Mouse (Mus musculus): ENCODE data around the gene Slco3a1. TPM values are rescaled to one million over a fixed set of nuclear protein-coding genes. Genes with fewer than 3 reads are reported as not detected.

Gene Slco3a1
- polyA plus RNA-seq, 1 experiment from 2014 or later, result 10.4 TPM

DNA sequence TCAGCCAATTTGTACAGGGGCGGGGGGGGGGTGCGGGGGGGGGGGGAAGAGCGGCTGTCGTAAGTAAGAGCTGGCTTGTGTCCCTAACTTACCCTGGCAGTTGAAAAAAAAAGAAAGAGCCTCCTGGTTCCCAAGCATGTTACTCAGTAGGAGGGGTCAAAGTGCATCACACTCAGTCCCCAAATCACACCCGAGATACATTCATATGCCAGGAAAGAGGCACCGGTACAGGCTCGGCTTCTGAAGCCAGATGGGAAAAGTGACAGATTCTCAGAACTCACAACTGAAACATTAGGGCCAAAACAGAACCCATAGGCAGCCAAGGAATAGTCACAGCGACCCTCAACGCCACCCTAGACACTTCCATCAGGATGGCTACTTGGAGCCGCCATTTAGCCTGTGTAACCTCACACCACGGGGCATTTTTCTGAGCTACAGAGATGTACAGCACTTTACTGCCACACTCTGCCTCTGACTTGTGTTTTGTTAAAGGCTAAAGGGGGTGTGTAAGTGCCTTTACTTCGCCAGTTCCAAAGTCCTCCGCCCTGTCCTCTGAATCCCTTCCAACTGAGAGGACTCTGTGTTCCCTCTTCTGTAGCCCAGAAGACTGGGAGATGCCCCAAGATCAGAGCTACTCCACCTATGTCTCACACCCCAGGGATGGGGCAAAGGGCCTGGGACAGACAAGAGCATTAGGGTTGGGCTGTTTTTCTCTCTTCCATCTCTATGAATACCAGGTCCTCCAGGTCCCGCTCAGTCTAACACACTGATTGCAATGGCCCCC lies 179.2 kb downstream of the Slco3a1 start:
- H3K4me1 ChIP-seq (replicated peaks; ENCODE audit: control insufficient read depth, insufficient read depth, low read length), result no peaks in the 10 kb centered on the region
- no peak overlapping the region for H3K4me3 ChIP-seq (ENCODE audit: low read depth, low read length)
- no peak overlapping the region for H3K4me2 ChIP-seq (replicated peaks; ENCODE audit: low read depth, low read length)
- no peaks in the 10 kb centered on the region for H3K27me3 ChIP-seq (ENCODE audit: control insufficient read depth, insufficient read depth, low read length)
- no peak overlapping the region for H3K9ac ChIP-seq (ENCODE audit: low read depth, low read length)
- H3K36me3 ChIP-seq (ENCODE audit: control insufficient read depth, insufficient read depth, low read length), result no peaks in the 10 kb centered on the region
- WGBS, result 69% methylated on average over 13 of the region's 14 CpGs
- no peak overlapping the region for H3K27ac ChIP-seq (ENCODE audit: low read depth, low read length)
- ATAC-seq (ENCODE audit: low FRiP score), result no peak
- no peaks in the 10 kb centered on the region for H3K9me3 ChIP-seq (ENCODE audit: control insufficient read depth, low read length)
- DNase-seq (ENCODE audit: low spot score), result no peak

DNA sequence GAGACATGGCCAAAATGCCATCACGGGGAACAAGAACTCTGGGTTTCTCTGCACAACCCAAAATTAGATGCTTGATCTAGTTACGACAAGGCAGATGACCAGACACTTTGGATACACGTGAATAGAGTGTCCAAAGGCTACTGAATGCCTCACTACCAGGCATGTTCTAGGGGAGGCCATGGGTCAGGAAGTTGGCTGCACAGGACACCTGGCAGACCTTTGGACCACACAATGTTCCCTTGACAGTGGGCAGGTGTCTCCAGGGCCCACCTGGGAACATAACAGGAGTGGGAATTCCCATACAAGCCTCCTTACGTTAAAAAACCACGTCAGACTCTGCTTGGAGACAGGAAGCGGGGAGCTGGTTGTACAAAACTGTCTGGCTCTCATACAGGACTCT lies 181.5 kb downstream of the Slco3a1 start:
- Histone ChIP-seq H3K4me1 (replicated peaks; ENCODE audit: control insufficient read depth, insufficient read depth, low read length) (no peaks in the 10 kb centered on the region), H3K27ac (ENCODE audit: low read depth, low read length) (no peak overlapping the region), H3K9ac (ENCODE audit: low read depth, low read length) (no peak overlapping the region), H3K9me3 (ENCODE audit: control insufficient read depth, low read length) (no peaks in the 10 kb centered on the region), H3K4me3 (ENCODE audit: low read depth, low read length) (no peak overlapping the region), H3K4me2 (replicated peaks; ENCODE audit: low read depth, low read length) (no peak overlapping the region), H3K27me3 (ENCODE audit: control insufficient read depth, insufficient read depth, low read length) (no peaks in the 10 kb centered on the region), H3K36me3 (ENCODE audit: control insufficient read depth, insufficient read depth, low read length) (no peaks in the 10 kb centered on the region)
- ATAC-seq (ENCODE audit: low FRiP score) (no peak), DNase-seq (ENCODE audit: low spot score) (no peak)
- WGBS, result 91% methylated on average over 6 of the region's 6 CpGs

DNA sequence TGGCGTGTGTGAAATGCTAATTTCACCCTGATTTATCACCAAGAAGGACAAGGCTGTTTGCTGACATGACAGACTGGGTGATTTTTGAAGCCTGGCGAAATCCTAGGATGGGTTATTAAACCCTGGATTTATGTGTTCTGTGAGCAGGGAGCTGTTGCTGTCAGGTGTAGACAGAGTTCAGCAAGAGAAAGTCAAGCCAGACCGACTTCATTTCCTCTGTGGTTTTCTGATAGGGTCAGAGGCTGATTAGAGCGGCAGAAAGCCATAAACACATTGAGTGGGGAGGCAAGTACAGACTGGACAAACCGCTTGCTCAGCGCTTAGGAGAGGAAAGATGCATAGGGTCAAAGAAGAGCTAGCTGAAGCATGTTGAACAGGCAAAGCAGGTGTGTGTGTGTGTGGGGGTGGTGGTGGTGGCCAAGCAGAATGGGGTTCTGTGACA lies 182.4 kb downstream of the Slco3a1 start:
- no peak overlapping the region for H3K4me3 ChIP-seq (ENCODE audit: low read depth, low read length)
- H3K36me3 ChIP-seq (ENCODE audit: control insufficient read depth, insufficient read depth, low read length), result no peaks in the 10 kb centered on the region
- H3K4me2 ChIP-seq (replicated peaks; ENCODE audit: low read depth, low read length), result no peak overlapping the region
- no peak for DNase-seq (ENCODE audit: low spot score)
- WGBS, result 75% methylated on average over 6 of the region's 6 CpGs
- no peak overlapping the region for H3K9ac ChIP-seq (ENCODE audit: low read depth, low read length)
- no peaks in the 10 kb centered on the region for H3K27me3 ChIP-seq (ENCODE audit: control insufficient read depth, insufficient read depth, low read length)
- H3K9me3 ChIP-seq (ENCODE audit: control insufficient read depth, low read length), result no peaks in the 10 kb centered on the region
- H3K27ac ChIP-seq (ENCODE audit: low read depth, low read length), result no peak overlapping the region
- ATAC-seq (ENCODE audit: low FRiP score), result no peak
- H3K4me1 ChIP-seq (replicated peaks; ENCODE audit: control insufficient read depth, insufficient read depth, low read length), result no peaks in the 10 kb centered on the region; the same call in 1 of the 2 replicates

DNA sequence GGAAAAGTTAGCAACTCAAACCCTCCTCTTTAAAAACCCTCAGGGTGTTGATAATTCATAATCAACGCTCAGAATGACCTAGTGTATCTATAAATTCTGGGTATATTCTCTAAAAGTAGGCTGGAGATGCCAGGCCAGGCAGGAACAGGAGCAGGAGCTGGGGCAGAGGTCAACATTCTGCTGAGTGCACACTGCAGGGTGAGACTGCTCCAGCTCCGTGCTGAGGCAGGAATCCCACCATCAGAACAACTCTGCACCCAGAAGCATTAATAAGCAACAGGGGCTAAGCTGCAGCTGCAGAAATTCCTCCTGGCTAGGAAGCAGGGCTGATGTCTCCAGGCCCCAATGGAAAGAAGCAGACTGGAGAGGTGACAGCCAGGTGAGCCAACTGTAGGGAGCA lies 182.9 kb downstream of the Slco3a1 start:
- Histone ChIP-seq H3K27me3 (ENCODE audit: control insufficient read depth, insufficient read depth, low read length) (no peaks in the 10 kb centered on the region), H3K4me3 (ENCODE audit: low read depth, low read length) (no peak overlapping the region), H3K9ac (ENCODE audit: low read depth, low read length) (no peak overlapping the region), H3K36me3 (ENCODE audit: control insufficient read depth, insufficient read depth, low read length) (no peaks in the 10 kb centered on the region), H3K9me3 (ENCODE audit: control insufficient read depth, low read length) (no peaks in the 10 kb centered on the region), H3K27ac (ENCODE audit: low read depth, low read length) (no peak overlapping the region), H3K4me2 (replicated peaks; ENCODE audit: low read depth, low read length) (no peak overlapping the region), H3K4me1 (replicated peaks; ENCODE audit: control insufficient read depth, insufficient read depth, low read length) (no peaks in the 10 kb centered on the region; the same call in 1 of the 2 replicates)
- ATAC-seq (ENCODE audit: low FRiP score), result no peak
- 22% methylated on average over 2 of the region's 2 CpGs for WGBS
- no peak for DNase-seq (ENCODE audit: low spot score)

DNA sequence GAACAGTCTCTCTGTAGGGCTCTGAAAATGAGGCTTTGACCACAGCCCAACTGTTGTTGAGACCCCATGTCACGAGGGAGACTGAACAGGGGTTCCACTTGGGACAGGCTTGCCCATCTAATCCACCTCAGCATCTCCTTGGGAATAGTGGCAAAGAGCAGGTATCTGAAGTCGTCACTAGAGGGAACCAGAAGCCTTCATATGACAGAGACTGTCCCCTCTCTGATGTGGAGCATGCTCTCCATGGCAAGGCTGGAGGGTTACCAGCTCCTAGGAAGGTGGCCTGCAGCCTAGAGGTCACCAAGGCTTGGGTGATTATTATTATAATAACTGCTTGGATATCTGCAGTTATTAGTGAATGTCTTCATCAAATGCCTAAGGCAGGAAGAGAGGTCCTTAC lies 183.4 kb downstream of the Slco3a1 start:
- ATAC-seq (ENCODE audit: low FRiP score) (peak; percentile 68; the same call in 1 of the 2 replicates), DNase-seq (ENCODE audit: low spot score) (peak; percentile 56)
- no peaks in the 10 kb centered on the region for H3K9me3 ChIP-seq (ENCODE audit: control insufficient read depth, low read length)
- no peaks in the 10 kb centered on the region for H3K36me3 ChIP-seq (ENCODE audit: control insufficient read depth, insufficient read depth, low read length)
- no peak overlapping the region for H3K9ac ChIP-seq (ENCODE audit: low read depth, low read length)
- no peaks in the 10 kb centered on the region for H3K27me3 ChIP-seq (ENCODE audit: control insufficient read depth, insufficient read depth, low read length)
- H3K4me3 ChIP-seq (ENCODE audit: low read depth, low read length), result no peak overlapping the region
- H3K27ac ChIP-seq (ENCODE audit: low read depth, low read length), result no peak overlapping the region
- H3K4me2 ChIP-seq (replicated peaks; ENCODE audit: low read depth, low read length), result no peak overlapping the region
- H3K4me1 ChIP-seq (replicated peaks; ENCODE audit: control insufficient read depth, insufficient read depth, low read length), result no peaks in the 10 kb centered on the region; the same call in 1 of the 2 replicates
- 25% methylated on average over 2 of the region's 2 CpGs for whole genome bisulfite sequencing

DNA sequence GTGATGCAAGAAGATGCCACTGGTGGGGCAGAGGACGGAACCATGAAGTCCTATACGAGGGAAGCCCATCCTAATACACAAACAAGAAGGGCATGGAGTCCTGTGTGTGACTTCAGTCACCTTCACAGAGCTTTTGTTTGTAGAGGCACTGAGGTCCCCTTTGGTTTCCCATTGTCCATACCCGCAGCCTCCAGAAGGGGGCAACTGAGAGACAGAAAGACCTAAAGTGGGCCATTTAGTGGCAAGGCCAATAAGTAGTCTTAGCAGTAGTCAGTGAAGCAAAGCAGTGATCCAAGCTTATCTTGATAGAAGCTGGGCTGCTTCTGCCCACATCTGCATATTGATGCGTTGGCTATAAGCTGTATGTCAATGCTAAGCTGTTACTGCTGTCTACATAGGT lies 184.9 kb downstream of the Slco3a1 start:
- Histone ChIP-seq H3K36me3 (ENCODE audit: control insufficient read depth, insufficient read depth, low read length) (no peaks in the 10 kb centered on the region), H3K4me1 (replicated peaks; ENCODE audit: control insufficient read depth, insufficient read depth, low read length) (peaks cover 4% of the 10 kb centered on the region), H3K9ac (ENCODE audit: low read depth, low read length) (no peak overlapping the region), H3K27ac (ENCODE audit: low read depth, low read length) (no peak overlapping the region), H3K27me3 (ENCODE audit: control insufficient read depth, insufficient read depth, low read length) (no peaks in the 10 kb centered on the region), H3K4me3 (ENCODE audit: low read depth, low read length) (no peak overlapping the region), H3K9me3 (ENCODE audit: control insufficient read depth, low read length) (no peaks in the 10 kb centered on the region), H3K4me2 (replicated peaks; ENCODE audit: low read depth, low read length) (no peak overlapping the region)
- WGBS, result 71% methylated on average over 4 of the region's 4 CpGs
- ATAC-seq (ENCODE audit: low FRiP score), result no peak
- peak; percentile 62 for DNase-seq (ENCODE audit: low spot score)

DNA sequence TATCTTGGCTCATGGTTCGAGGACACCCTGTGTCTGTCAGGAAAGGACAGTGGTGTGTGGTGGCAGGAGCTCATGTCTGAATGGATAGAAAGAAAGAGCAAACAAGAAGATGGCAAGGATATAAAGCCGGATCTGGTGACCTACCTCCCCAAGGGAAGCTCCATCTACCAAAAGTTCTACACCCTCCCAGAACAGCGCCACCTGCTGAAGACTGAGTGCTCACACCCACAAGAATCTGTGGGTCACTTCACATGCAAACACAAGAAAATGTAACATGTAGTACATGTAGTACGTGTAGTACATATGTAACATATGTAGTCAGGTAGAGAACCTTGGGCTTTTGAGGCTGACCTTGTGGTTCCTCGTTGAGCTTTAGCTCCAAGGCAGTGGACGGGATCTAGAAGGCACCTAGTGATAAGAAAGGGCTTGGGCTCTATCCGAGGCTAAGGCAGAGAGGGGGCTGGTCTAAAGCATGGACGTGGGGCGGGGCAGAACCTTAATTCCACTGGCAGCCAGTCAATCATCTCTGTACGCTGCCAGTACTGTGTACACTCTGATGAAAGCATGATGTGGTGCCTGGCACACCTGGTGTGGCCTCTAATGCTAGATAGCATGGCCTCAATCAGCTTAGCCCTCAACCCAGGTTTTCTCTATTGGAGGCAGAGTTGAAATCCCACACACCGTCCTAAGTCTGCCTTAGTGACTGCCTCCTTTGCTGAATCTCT lies 186.2 kb downstream of the Slco3a1 start:
- Histone ChIP-seq H3K4me1 (replicated peaks; ENCODE audit: control insufficient read depth, insufficient read depth, low read length) (peaks cover 4% of the 10 kb centered on the region), H3K27ac (ENCODE audit: low read depth, low read length) (no peak overlapping the region), H3K9me3 (ENCODE audit: control insufficient read depth, low read length) (no peaks in the 10 kb centered on the region), H3K9ac (ENCODE audit: low read depth, low read length) (no peak overlapping the region), H3K36me3 (ENCODE audit: control insufficient read depth, insufficient read depth, low read length) (no peaks in the 10 kb centered on the region), H3K4me3 (ENCODE audit: low read depth, low read length) (no peak overlapping the region), H3K27me3 (ENCODE audit: control insufficient read depth, insufficient read depth, low read length) (no peaks in the 10 kb centered on the region), H3K4me2 (replicated peaks; ENCODE audit: low read depth, low read length) (no peak overlapping the region)
- WGBS, result 87% methylated on average over 11 of the region's 11 CpGs
- DNase-seq (ENCODE audit: low spot score), result no peak
- ATAC-seq (ENCODE audit: low FRiP score), result no peak

DNA sequence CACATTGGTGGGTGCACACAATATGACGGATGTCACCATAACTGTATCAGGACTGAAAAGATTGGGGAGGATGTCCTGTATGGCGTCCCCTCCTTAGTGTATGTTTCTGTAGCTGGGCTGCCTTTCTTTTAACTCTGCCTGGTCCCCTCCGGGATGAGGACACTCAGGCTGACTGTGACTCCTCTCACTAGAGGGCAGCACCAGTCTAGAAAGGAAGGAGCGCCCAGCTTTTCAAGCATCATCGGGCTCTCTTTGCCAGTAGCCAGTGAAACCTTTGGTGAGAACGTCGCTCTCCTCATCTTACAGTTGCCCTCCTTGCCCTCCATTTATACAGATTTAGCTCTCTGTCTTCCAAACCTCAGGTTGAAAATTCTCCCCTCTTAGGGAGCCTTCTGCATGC lies 187.2 kb downstream of the Slco3a1 start:
- no peaks in the 10 kb centered on the region for H3K36me3 ChIP-seq (ENCODE audit: control insufficient read depth, insufficient read depth, low read length)
- no peak overlapping the region for H3K9ac ChIP-seq (ENCODE audit: low read depth, low read length)
- H3K4me3 ChIP-seq (ENCODE audit: low read depth, low read length), result no peak overlapping the region
- H3K4me1 ChIP-seq (replicated peaks; ENCODE audit: control insufficient read depth, insufficient read depth, low read length), result peaks cover 4% of the 10 kb centered on the region
- H3K9me3 ChIP-seq (ENCODE audit: control insufficient read depth, low read length), result no peaks in the 10 kb centered on the region
- DNase-seq (ENCODE audit: low spot score), result peak; percentile 75
- no peak overlapping the region for H3K27ac ChIP-seq (ENCODE audit: low read depth, low read length)
- no peak overlapping the region for H3K4me2 ChIP-seq (replicated peaks; ENCODE audit: low read depth, low read length)
- no peak for ATAC-seq (ENCODE audit: low FRiP score)
- 30% methylated on average over 7 of the region's 7 CpGs for WGBS
- H3K27me3 ChIP-seq (ENCODE audit: control insufficient read depth, insufficient read depth, low read length), result no peaks in the 10 kb centered on the region

DNA sequence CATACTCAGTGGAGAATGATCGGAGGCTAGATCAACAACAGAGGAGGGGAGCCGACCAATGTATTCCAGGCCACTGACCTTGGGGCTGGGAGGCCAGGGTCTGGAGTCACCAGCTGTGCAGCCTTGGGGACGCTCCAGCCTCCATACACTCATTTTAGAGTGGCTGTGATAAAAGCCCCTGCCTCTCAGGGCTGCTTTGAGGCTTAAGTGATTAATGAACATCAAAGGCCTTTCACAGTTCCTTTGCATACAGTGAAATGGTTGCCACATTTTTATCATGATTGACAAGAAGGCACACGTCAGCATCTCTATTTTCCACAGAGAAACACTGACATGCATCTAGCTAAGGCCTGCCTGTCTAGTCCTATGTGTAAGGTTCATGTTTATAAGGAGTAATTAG lies 189.0 kb downstream of the Slco3a1 start:
- WGBS, result 14% methylated on average over 4 of the region's 4 CpGs
- H3K4me2 ChIP-seq (replicated peaks; ENCODE audit: low read depth, low read length), result no peak overlapping the region
- H3K4me1 ChIP-seq (replicated peaks; ENCODE audit: control insufficient read depth, insufficient read depth, low read length), result peaks cover 4% of the 10 kb centered on the region
- no peaks in the 10 kb centered on the region for H3K36me3 ChIP-seq (ENCODE audit: control insufficient read depth, insufficient read depth, low read length)
- H3K9ac ChIP-seq (ENCODE audit: low read depth, low read length), result no peak overlapping the region
- DNase-seq (ENCODE audit: low spot score) (no peak), ATAC-seq (ENCODE audit: low FRiP score) (no peak)
- no peaks in the 10 kb centered on the region for H3K9me3 ChIP-seq (ENCODE audit: control insufficient read depth, low read length)
- no peak overlapping the region for H3K4me3 ChIP-seq (ENCODE audit: low read depth, low read length)
- no peaks in the 10 kb centered on the region for H3K27me3 ChIP-seq (ENCODE audit: control insufficient read depth, insufficient read depth, low read length)
- H3K27ac ChIP-seq (ENCODE audit: low read depth, low read length), result no peak overlapping the region

All from hindbrain, embryonic 11.5 days (tissue).